Mouse (Mus musculus) neural tube, embryonic 14.5 days (tissue): ENCODE measurements around the gene Atp8a1. TPM values are rescaled to one million over a fixed set of nuclear protein-coding genes. Genes with fewer than 3 reads are reported as not detected.

Experiments
- ATAC-seq: fragments of 200-750 bp; cut with Nextera tagmentation; 2 replicates; pipeline ENCODE4 v1.8.0; 2017; ENCODE audit warnings: low read depth, mild to moderate bottlenecking, moderate TSS enrichment, moderate library complexity
- H3K27ac ChIP-seq: fragments of 300-500 bp; sonication (generic); 2 replicates; pipeline ENCODE4 v1.5.1; 2014; ENCODE audit warnings: low read depth, mild to moderate bottlenecking, control low read depth, low read length, moderate library complexity, mixed read lengths
- H3K27me3 ChIP-seq: fragments of 300-500 bp; sonication (generic); 2 replicates; pipeline ENCODE4 v1.6.1; 2014; ENCODE audit warnings: low read length; ENCODE audit not compliant: control insufficient read depth, insufficient read depth
- H3K36me3 ChIP-seq: fragments of 300-500 bp; sonication (generic); 2 replicates; pipeline ENCODE4 v1.6.1; 2014; ENCODE audit warnings: low read length, mixed read lengths; ENCODE audit not compliant: control insufficient read depth, insufficient read depth
- H3K4me1 ChIP-seq: fragments of 300-500 bp; sonication (generic); 2 replicates; pipeline ENCODE4 v1.6.1; 2014; ENCODE audit warnings: low read length; ENCODE audit not compliant: control insufficient read depth, insufficient read depth
- H3K4me2 ChIP-seq: fragments of 300-500 bp; sonication (generic); 2 replicates; pipeline ENCODE4 v1.6.1; 2014; ENCODE audit warnings: mild to moderate bottlenecking, low read depth, low read length, control low read depth
- H3K4me3 ChIP-seq: fragments of 300-500 bp; sonication (generic); 2 replicates; pipeline ENCODE4 v1.5.1; 2014; ENCODE audit warnings: low read depth, low read length, control low read depth, mixed read lengths
- H3K9ac ChIP-seq: fragments of 300-500 bp; sonication (generic); replicated peaks from 2 replicates; pipeline ENCODE4 v1.6.1; 2014; ENCODE audit warnings: low read depth, mild to moderate bottlenecking, control low read depth, low read length, mixed read lengths
- H3K9me3 ChIP-seq: fragments of 300-500 bp; sonication (generic); 2 replicates; pipeline ENCODE4 v1.6.1; 2016; ENCODE audit warnings: low read length; ENCODE audit not compliant: control insufficient read depth
- WGBS: fragments of 180-500 bp; shearing (Covaris S2); extraction: QIAGEN DNeasy Blood & Tissue Kit; methylation state at CpG from one replicate; pipeline ENCODE4 v1.1.7; 2014; 5-methylcytosine and 5-hydroxymethylcytosine counted together
- polyA plus RNA-seq: library from polyadenylated mRNA; unstranded; fragments of >200 nt; fragmentation: Nextera tagmentation; extraction: Ambion mirVana; gene quantifications from 2 replicates; pipeline ENCODE4 v1.2.1, GENCODE M21; 2014

Gene Atp8a1
- polyA plus RNA-seq, 1 experiment from 2014 or later, result 72.6 TPM

DNA sequence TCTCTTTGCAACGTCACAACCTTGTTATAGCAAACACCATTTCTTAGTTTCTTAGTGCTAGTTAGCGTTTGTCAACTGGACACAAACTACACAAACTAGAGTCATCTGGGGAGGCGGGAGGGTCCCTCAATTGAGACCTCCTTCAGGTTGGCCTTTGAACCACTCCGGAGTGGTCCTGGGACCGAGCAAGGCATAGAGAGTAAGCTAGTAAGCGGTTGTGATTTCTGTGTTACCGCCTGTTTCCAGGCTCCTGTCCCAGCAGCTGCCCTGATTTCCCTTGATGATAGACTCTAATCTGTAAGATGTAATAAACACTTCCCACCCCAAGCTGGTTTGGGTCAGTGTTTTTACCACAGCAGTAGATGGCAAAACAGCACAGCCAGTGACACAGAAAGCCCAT, 161.3 kb downstream of the Atp8a1 start:
- WGBS, result 90% methylated on average over 7 of the region's 7 CpGs
- no peak for ATAC-seq
- no peak overlapping the region for H3K4me3 ChIP-seq

DNA sequence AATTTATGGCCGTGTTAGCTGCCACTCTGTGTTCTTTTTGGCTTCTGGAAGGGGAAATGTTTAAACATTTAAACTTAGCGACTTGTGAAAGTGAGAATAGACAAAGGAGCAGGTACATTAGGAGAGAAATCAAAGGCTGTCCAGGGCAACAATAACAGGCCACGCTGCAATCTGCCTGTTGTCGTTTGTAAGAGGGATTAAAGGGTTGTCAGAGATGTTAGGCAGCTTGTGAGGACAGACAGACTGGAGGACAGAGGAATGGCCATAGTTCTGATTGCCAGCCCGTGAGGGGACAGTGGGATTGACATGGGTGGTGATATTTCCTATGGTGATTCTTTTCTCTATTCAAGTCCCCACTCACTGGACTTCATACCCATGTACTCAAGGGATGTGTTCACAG, 161.8 kb downstream of the Atp8a1 start:
- H3K4me3 ChIP-seq, result no peak overlapping the region
- no peaks in the 10 kb centered on the region for H3K4me1 ChIP-seq
- no peaks in the 10 kb centered on the region for H3K9me3 ChIP-seq
- no peaks in the 10 kb centered on the region; the same call in 1 of the 2 replicates for H3K36me3 ChIP-seq
- H3K4me2 ChIP-seq, result no peak overlapping the region
- ATAC-seq, result no peak
- no peak overlapping the region for H3K27ac ChIP-seq
- no peak overlapping the region for H3K9ac ChIP-seq
- WGBS, result 57% methylated on average over 5 of the region's 5 CpGs
- H3K27me3 ChIP-seq, result no peaks in the 10 kb centered on the region

More for the DNA sequence above, 161.3 kb downstream of the Atp8a1 start:
- Histone ChIP-seq H3K27me3 (no peaks in the 10 kb centered on the region), H3K4me1 (no peaks in the 10 kb centered on the region), H3K9ac (no peak overlapping the region), H3K4me2 (no peak overlapping the region), H3K36me3 (no peaks in the 10 kb centered on the region; the same call in 1 of the 2 replicates), H3K9me3 (no peaks in the 10 kb centered on the region), H3K27ac (no peak overlapping the region)

DNA sequence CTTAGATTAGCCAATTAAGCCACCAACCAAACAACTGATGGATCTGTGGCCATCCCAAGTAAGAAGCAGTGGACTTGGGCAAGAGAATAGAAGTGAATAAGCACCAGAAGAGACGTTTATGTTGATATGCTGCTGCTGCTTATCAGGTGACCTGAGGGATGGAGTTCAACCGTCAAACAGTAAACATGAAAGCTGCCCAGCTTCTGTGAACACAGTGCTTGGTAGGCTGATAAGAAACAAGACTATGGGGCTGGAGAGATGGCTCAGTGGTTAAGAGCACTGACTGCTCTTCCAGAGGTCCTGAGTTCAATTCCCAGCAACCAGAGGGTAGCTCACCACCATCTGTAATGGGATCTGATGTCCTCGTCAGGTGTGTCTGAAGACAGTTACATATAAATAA, 168.4 kb downstream of the Atp8a1 start:
- H3K4me2 ChIP-seq, result no peak overlapping the region
- no peak overlapping the region for H3K9ac ChIP-seq
- no peak overlapping the region for H3K27ac ChIP-seq
- H3K36me3 ChIP-seq, result no peaks in the 10 kb centered on the region; the same call in 1 of the 2 replicates
- H3K27me3 ChIP-seq, result no peaks in the 10 kb centered on the region
- H3K9me3 ChIP-seq, result no peaks in the 10 kb centered on the region
- ATAC-seq, result no peak
- H3K4me1 ChIP-seq, result no peaks in the 10 kb centered on the region
- WGBS, result 89% methylated on average over 3 of the region's 3 CpGs
- H3K4me3 ChIP-seq, result no peak overlapping the region

- no peak for ATAC-seq
- 87% methylated on average over 4 of the region's 4 CpGs for WGBS
These were observed 174.2 kb downstream of the Atp8a1 start for GRCm38 (mm10) chr5:67673008-67673407.

GRCm38 (mm10) chr5:67670158-67670557, 177.1 kb downstream of the Atp8a1 start:
- ATAC-seq, result no peak
- 56% methylated on average over 6 of the region's 6 CpGs for WGBS
- H3K27ac ChIP-seq, result no peak overlapping the region
- H3K4me1 ChIP-seq, result peaks cover 3% of the 10 kb centered on the region; the same call in 1 of the 2 replicates
- no peak overlapping the region for H3K4me3 ChIP-seq
- no peak overlapping the region for H3K9ac ChIP-seq
- no peak overlapping the region for H3K4me2 ChIP-seq
- H3K27me3 ChIP-seq, result no peaks in the 10 kb centered on the region
- peaks cover 7% of the 10 kb centered on the region; the same call in 1 of the 2 replicates for H3K36me3 ChIP-seq
- no peaks in the 10 kb centered on the region for H3K9me3 ChIP-seq

More at GRCm38 (mm10) chr5:67673008-67673407, 174.2 kb downstream of the Atp8a1 start:
- H3K27ac ChIP-seq, result no peak overlapping the region
- H3K9me3 ChIP-seq, result no peaks in the 10 kb centered on the region
- H3K4me2 ChIP-seq, result no peak overlapping the region
- H3K27me3 ChIP-seq, result no peaks in the 10 kb centered on the region
- H3K4me1 ChIP-seq, result peaks cover 3% of the 10 kb centered on the region; the same call in 1 of the 2 replicates
- no peaks in the 10 kb centered on the region; the same call in 1 of the 2 replicates for H3K36me3 ChIP-seq
- no peak overlapping the region for H3K4me3 ChIP-seq
- no peak overlapping the region for H3K9ac ChIP-seq

GRCm38 (mm10) chr5:67669436-67669896, 177.8 kb downstream of the Atp8a1 start:
- peaks cover 7% of the 10 kb centered on the region; the same call in 1 of the 2 replicates for H3K36me3 ChIP-seq
- no peak overlapping the region for H3K9ac ChIP-seq
- H3K27me3 ChIP-seq, result no peaks in the 10 kb centered on the region
- no peak for ATAC-seq
- no peak overlapping the region for H3K27ac ChIP-seq
- H3K4me3 ChIP-seq, result no peak overlapping the region
- peaks cover 3% of the 10 kb centered on the region; the same call in 1 of the 2 replicates for H3K4me1 ChIP-seq
- no peak overlapping the region for H3K4me2 ChIP-seq
- H3K9me3 ChIP-seq, result no peaks in the 10 kb centered on the region
- WGBS, result 66% methylated on average over 13 of the region's 13 CpGs

GRCm38 (mm10) chr5:67662715-67663114, 184.5 kb downstream of the Atp8a1 start:
- WGBS, result 46% methylated on average over 6 of the region's 6 CpGs

GRCm38 (mm10) chr5:67659864-67660263, 187.4 kb downstream of the Atp8a1 start:
- H3K9ac ChIP-seq, result no peak overlapping the region
- no peak for ATAC-seq
- H3K36me3 ChIP-seq, result no peaks in the 10 kb centered on the region; the same call in 1 of the 2 replicates
- WGBS, result 95% methylated on average over 9 of the region's 9 CpGs
- no peaks in the 10 kb centered on the region; the same call in 1 of the 2 replicates for H3K4me1 ChIP-seq
- no peak overlapping the region for H3K4me3 ChIP-seq
- no peak overlapping the region for H3K27ac ChIP-seq
- H3K27me3 ChIP-seq, result no peaks in the 10 kb centered on the region
- no peaks in the 10 kb centered on the region for H3K9me3 ChIP-seq
- no peak overlapping the region for H3K4me2 ChIP-seq

More at GRCm38 (mm10) chr5:67662715-67663114, 184.5 kb downstream of the Atp8a1 start:
- no peak for ATAC-seq
- H3K4me1 ChIP-seq, result no peaks in the 10 kb centered on the region
- H3K4me2 ChIP-seq, result no peak overlapping the region
- no peak overlapping the region for H3K4me3 ChIP-seq
- H3K27ac ChIP-seq, result no peak overlapping the region
- no peaks in the 10 kb centered on the region for H3K9me3 ChIP-seq
- H3K9ac ChIP-seq, result no peak overlapping the region
- peaks cover 7% of the 10 kb centered on the region; the same call in 1 of the 2 replicates for H3K36me3 ChIP-seq
- no peaks in the 10 kb centered on the region for H3K27me3 ChIP-seq

DNA sequence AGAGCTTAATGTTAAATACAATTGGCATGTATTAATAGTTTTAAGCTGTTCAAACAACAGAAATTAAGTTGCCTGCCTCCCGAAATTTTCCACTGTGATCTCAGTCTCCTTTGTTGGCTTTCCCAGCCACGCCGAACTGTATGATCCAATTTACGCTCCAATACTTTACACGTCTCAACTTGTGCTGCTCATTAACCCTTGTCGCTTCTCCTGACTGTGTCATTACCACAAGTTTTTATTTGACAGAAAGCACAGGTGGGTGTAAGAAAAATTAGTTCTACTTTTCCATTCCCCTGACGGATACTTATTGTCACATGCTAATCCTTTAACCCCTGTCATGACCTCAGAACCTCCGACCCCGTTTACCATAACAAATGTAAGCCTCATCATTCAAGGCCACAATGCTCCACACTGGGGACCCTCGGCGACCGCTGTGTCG, 190.4 kb downstream of the Atp8a1 start:
- 0 out of 2 replicates have a peak, but pooled peaks have one; percentile 16 for ATAC-seq
- WGBS, result 12% methylated on average over 13 of the region's 13 CpGs
- no peaks in the 10 kb centered on the region for H3K27me3 ChIP-seq

More for the DNA sequence above, 190.4 kb downstream of the Atp8a1 start:
- no peak overlapping the region for H3K4me2 ChIP-seq
- H3K9me3 ChIP-seq, result no peaks in the 10 kb centered on the region; the same call in 1 of the 2 replicates
- no peak overlapping the region for H3K9ac ChIP-seq
- H3K27ac ChIP-seq, result no peak overlapping the region
- H3K4me3 ChIP-seq, result no peak overlapping the region
- H3K36me3 ChIP-seq, result no peaks in the 10 kb centered on the region; the same call in 1 of the 2 replicates
- H3K4me1 ChIP-seq, result no peaks in the 10 kb centered on the region; the same call in 1 of the 2 replicates
